Mouse (Mus musculus): ENCODE measurements around the gene Papln. TPM values are rescaled to one million over a fixed set of nuclear protein-coding genes. Genes with fewer than 3 reads are reported as not detected.

Papln gene
- total RNA-seq, 2 experiments from 2014 or later = 1.7 to 2.1 TPM

GRCm38 (mm10) chr12:83767833-83768232 lies 4.4 kb downstream of the Papln start:
- DNase-seq = no peak

- DNase-seq = no peak
Observed at GRCm38 (mm10) chr12:83768235-83768899, 4.9 kb downstream of the Papln start.

DNA sequence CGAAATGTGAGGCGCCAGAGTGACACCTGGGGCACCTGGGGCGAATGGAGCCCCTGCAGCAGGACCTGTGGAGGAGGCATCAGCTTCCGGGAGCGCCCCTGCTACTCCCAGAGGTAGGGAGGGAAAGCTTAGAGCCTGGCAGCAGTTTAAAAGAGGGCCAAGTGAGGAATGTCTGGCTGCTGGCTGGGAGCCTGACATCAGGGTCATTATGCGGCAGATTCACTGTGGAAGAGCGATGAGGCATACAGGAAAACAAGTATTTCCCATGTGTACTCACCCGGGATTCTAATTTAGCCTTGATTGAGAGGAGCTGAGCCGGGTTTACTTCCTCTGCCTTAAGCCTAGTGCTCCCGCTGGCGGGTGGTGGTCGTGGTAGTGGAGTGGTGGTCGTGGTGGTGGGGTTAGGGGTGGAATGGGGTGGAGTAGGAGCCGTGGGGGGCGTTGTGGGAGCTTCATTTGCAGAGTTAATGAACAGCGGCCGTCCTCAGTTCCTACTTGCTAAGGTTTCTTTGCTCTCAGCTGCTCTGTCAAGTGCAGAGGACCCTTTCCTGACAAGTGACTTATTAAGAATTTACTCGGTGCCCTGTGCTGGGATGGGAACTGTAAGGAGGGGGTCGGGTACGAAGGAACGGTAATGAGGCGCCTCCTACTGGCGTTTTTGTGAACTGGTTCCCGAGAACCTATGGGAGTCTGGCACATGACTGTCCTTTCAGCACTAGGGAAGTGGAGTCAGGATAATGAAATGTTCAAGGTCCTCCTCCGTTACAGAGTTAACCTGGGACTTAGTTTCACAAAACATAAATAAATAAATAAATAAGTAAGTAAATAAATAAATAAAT lies 7.2 kb downstream of the Papln start:
- no peak for DNase-seq

DNA sequence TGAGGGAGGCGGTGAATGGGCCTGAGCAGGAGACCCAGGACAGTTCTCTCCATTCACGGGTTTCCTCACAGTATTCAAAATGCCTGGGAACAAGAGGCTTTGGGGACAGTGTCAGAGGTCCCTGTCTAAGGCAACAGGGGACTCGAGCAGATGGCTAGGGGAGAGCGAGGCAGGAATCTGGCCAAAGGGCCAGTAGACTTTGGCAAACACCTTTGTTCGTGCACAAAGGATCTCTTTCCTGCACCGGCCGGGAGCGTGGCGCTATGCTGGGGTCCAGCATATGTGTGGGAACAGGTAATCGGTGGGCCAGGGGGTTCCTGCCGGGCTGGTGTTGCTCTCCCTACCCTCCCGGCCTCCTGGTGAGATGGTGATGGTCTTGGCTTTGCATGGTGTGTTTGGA lies 12.2 kb downstream of the Papln start:
- no peak for DNase-seq

GRCm38 (mm10) chr12:83776766-83777165 lies 13.3 kb downstream of the Papln start:
- DNase-seq = no peak

DNA sequence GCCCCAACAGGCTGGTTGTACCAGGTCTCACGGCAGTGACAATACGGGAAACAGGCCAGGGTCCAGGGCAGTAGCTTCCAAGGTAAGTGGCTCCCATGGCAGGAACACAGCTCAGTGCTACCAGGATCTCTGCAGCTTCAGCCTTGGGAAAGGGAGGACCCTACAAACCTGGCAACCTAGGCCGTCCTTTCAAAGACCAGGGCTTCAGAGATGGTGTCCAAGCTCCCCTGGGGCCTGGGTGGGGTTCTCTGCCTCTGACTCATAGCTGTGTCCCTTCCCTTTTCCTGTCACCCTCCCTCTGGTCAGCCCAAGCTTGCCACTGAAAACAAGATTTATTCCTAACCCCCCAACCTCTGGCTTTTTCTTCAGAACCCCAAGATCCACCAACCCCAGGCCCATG lies 16.7 kb downstream of the Papln start:
- DNase-seq = no peak

DNA sequence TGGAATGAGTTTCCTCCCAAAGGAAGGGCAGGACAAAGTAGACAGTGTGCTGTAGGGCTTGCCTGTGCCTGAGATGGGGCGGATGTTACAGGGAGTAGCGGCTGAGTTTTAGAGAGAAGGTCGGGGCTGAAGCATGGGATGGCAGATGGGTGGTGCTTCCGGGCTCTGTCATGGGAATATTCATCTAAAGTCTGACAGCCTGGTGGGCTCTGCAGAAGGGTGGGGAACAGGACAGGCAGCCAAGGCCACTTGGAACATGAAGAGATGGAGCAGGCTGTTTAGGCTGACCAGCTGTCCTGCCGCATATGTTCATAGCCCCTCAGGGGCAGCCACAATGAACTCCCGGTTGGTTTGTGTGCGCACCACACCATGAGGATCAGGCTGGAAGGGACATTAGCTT lies 17.8 kb downstream of the Papln start:
- no peak for DNase-seq

DNA sequence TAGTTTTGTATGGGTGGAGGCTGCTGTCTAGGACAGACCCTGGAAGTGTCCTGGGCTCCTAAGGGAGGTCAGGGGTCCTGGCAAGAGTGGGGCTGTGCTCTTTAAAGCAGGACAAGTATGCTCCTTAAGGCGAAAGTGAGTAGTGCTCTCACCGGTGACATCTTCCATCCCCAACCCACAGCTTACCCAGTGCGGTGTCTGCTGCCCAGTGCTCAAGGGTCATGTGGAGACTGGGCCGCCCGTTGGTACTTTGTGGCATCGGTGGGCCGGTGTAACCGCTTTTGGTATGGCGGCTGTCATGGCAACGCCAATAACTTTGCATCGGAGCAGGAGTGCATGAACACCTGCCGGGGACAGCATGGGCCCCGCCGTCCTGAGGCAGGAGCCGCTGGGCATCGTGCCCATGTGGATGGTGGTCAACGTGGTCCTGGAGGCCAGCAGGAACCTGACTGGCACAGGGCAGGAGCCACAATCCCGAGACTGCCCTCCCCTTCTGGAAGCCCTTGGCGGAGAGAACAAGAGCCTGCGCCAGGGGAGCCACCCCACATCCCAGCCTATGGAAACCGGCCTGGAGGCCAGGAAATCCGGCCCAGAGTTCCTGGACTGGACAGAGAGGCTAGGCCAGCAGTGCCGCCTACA lies 18.3 kb downstream of the Papln start:
- DNase-seq = no peak

- no peak for DNase-seq
Observed at GRCm38 (mm10) chr12:83782669-83783068, 19.2 kb downstream of the Papln start.

DNA sequence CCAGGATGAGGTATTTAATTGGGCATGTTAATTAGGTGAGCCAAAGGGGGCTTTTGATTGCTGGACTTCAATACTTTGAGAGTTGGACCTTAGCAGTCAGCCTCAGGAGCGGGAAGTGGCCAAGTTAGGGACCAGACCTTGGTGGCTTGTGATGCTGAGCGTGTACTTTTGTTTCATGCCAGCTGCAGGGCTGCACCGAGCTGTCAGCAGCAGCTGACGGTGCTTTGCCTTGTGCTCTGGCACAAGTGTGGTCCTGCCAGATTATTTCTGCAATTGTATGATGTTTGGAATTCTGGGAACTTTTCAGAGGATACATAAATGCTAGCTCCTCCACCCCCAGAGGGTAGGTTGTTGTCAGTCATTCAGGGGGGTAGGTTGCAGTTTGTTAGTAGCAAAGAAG lies 21.9 kb downstream of the Papln start:
- no peak for DNase-seq

DNA sequence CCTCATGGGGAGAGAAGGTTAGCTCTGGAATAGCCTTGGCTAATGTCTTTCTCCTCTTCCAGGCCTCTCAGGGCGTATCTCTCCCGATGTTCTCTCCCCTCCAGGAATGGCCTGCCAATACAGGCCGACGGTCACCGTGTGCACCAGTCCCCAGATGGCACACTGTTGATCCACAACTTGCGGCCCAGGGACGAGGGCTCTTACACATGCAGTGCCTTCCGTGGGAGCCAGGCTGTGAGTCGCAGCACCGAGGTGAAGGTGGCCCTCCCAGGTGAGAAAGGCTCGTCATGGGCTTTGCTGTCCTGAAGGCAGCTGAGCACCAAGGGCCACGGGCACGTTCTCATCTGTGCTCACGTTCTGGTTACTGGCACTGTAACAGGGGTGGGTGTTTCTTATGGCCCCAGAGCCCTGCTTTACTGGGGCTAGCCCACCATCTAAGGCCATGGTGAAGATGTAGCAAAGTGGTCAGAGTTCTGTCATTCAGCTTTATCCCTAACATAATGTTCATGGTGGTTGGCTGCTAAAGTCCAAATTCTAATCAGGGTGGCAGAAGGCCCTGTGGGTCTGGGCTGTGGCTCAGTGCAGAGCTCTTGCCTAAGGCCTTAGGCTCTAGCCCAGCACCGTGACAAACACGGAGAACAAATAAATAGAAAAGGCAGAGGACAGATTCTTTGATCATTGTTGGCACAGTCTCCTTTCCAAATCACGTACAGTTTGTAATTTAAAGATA lies 25.8 kb downstream of the Papln start:
- DNase-seq = no peak

DNA sequence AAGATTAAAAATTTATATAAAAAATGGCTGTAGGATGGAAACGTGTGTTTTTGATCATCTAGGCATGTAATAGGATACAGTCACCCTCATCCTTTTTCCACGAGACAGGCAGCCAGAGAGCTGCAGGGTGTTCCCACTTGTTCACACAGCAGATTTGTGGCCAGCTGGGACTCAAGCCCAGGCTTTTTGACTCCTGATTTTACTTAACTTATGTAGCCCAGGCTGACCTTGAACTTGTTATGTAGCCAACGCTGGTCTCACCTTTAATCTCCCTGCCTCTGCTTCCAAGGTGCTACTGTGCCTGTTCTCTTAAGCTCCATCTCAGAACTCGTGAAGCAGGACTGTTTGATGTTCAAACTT lies 26.3 kb downstream of the Papln start:
- DNase-seq = no peak

DNA sequence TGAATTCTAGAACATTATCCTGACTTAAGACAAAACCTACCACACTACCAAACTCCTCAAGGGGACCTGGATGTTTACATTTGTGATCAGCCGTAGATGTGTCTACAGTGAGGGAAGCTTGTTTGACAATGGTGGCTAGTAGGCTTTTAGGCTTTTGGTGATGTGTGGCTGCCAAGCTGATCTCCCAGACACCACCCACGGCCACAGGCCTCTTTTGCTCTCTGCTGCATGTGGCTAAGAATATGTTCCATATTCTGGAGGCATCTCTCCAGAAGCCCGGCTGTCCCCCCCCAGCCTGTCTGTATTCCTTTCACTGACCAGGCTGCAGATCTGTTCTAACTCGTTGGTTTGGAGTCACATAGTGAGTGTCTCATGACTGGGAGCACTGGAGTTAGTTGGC lies 27.3 kb downstream of the Papln start:
- no peak for DNase-seq

- peak; percentile 51 for DNase-seq
Observed at GRCm38 (mm10) chr12:83791737-83792136, 28.3 kb downstream of the Papln start.

GRCm38 (mm10) chr12:83792706-83793410 lies 29.4 kb downstream of the Papln start:
- DNase-seq = no peak

GRCm38 (mm10) chr12:83795051-83795450 lies 31.6 kb downstream of the Papln start:
- no peak for DNase-seq

- no peak for DNase-seq
Observed at GRCm38 (mm10) chr12:83795586-83795985, 32.2 kb downstream of the Papln start.

GRCm38 (mm10) chr12:83798313-83798712 lies 34.9 kb downstream of the Papln start:
- DNase-seq = no peak

GRCm38 (mm10) chr12:83800943-83801342 lies 37.5 kb downstream of the Papln start:
- no peak for DNase-seq

GRCm38 (mm10) chr12:83803641-83804040 lies 40.2 kb downstream of the Papln start:
- no peak for DNase-seq

DNA sequence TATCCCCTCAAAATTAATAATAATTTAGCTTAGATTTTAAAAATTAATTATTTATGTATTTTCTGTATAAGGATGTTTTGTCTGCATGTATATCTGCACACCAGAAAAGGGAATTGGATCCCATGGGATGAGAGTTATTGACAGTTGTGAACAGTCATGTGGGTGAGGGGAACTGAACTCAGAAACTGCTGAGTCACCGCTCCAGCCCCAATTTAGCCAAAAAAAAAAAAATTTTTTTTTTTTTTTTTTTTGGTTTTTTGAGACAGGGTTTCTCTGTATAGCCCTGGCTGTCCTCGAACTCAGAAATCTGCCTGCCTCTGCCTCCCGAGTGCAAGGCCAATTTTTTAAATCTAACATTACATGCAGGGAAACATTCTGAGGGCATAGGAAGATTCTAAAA lies 48.5 kb downstream of the Papln start:
- DNase-seq = no peak

- no peak for DNase-seq
Observed at GRCm38 (mm10) chr12:83816616-83817015, 53.2 kb downstream of the Papln start.

All from gastrocnemius, postnatal 25 days (tissue).